Mouse (Mus musculus): ENCODE measurements around the gene Kcmf1.
"Not testable (repeated sequence)": the region's sequence is repeated elsewhere in the genome, so short reads cannot be mapped to it uniquely, and the experiment has no call there.

Kcmf1 gene

GRCm38 (mm10) chr6:72898244-72899200 is 1.3 kb downstream of the Kcmf1 start:
- peak; percentile 79 for DNase-seq (ENCODE audit: low spot score)

DNA sequence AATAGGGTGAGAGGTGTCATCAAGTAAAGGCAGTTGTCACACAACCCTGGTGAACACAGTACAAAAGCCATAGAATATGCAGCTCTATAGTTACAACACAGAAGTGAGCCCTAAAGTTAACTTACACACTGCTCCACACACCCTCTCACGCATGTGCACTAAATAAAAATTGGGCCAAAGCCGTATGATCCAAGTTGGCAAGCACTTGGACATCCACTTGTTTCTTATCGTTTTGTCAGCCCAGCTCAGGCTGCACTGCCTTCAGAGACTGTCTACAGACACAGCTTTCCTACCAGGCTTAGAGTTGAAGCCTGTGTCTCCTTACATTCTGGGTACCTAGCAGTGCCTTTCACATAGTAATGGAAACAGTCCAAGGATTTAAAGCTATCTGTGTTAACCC is 4.8 kb downstream of the Kcmf1 start:
- no peak for DNase-seq (ENCODE audit: low spot score)

DNA sequence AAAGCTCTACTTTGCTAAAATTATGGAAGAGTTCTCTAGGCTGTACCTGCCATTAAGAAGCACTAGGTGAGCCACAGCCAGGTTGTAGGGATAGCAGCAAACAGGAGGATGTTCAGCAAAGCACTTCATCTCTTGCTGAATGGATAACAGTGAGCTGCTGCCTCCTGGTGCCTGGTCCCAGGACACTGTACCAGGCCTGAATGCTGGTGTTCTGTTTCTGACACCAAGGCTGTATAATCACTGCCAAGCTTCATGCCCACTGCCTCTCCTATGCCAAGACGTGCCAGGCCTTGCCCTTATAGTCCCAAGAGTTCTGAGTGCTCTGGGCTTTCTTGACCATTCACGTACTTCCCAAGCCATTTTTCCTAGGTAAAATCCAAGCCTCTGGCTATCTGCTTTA is 8.5 kb downstream of the Kcmf1 start:
- DNase-seq (ENCODE audit: low spot score): no peak

GRCm38 (mm10) chr6:72888655-72889054 is 11.1 kb downstream of the Kcmf1 start:
- no peak for DNase-seq (ENCODE audit: low spot score)

GRCm38 (mm10) chr6:72885268-72885667 is 14.5 kb downstream of the Kcmf1 start:
- no peak for DNase-seq (ENCODE audit: low spot score)

DNA sequence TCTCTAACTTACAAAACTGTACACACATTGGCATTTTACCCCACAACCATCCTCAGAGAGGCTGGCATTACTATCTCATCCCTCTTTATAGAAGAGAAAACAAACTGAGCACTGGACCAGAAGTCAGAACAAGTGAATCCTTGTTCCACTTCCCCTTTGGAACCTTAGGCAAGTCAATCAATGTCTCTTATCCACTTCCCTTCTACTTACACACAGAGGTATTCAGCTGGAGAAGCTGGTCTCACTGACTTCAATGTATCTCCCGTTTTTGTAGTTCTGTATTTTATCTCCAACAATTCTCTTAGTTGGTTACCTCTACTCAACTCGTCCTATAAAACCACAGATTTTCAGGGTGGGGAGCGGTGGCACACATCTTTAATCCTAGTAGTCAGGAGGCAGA is 15.0 kb downstream of the Kcmf1 start:
- no peak for DNase-seq (ENCODE audit: low spot score)

- no peak for DNase-seq (ENCODE audit: low spot score)
Observed at GRCm38 (mm10) chr6:72882661-72883458, 16.9 kb downstream of the Kcmf1 start.

DNA sequence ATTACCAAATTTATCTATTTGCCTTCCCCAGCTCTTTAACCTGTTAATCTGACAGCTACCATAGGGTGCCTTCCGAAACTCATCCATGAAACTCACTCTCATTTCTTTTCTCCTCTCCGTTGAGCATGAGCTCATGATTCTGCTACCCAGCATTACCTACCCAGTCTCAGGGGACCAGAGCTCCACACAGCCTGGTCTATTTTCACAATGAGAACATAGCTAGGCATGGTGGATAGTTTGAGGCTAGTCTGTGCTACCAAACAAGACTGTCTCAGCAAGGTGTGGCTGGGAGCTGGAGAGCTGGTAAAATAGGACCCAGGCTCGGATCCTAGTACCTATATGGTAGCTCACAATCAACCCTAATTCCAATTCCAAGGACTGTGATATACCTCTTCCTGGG is 17.6 kb downstream of the Kcmf1 start:
- DNase-seq (ENCODE audit: low spot score): no peak

- no peak for DNase-seq (ENCODE audit: low spot score)
Observed at GRCm38 (mm10) chr6:72881619-72881979, 18.2 kb downstream of the Kcmf1 start.

DNA sequence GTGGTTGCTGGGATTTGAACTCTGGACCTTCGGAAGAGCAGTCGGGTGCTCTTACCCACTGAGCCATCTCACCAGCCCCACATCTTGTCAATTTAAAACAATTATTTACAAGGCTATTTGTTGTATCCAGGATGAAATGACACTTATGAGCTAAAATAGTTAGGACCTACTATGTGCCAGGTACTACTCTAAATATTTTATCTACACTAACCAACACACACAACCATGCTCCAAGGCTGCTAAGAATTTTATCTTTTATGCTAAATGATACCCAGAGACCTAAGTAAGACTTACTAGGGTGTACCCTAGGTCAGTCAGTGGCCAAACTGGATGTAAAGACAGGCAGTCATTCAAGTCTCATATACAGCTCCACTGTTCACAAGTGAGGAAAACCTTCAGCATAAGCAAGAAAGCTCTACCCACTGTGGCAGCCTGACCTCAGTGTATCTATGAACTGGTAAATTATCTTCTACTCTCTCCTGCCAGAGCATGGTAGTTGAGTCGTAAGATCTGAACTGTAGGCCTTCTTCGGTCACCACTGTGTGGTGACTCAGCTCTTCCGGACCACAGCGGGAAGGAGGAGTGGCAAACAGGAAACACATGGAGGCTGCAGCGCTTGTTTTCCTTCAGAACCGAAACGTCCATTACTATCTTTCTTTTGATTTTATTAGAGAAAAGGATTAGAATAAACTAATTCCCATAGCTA is 18.7 kb downstream of the Kcmf1 start:
- DNase-seq (ENCODE audit: low spot score): no peak

GRCm38 (mm10) chr6:72876629-72877028 is 23.1 kb downstream of the Kcmf1 start:
- DNase-seq (ENCODE audit: low spot score): no peak

- peak; percentile 48 for DNase-seq (ENCODE audit: low spot score)
Observed at GRCm38 (mm10) chr6:72873338-72873737, 26.4 kb downstream of the Kcmf1 start.

GRCm38 (mm10) chr6:72872276-72872675 is 27.5 kb downstream of the Kcmf1 start:
- DNase-seq (ENCODE audit: low spot score): no peak

- no peak for DNase-seq (ENCODE audit: low spot score)
Observed at GRCm38 (mm10) chr6:72869601-72870000, 30.2 kb downstream of the Kcmf1 start.

DNA sequence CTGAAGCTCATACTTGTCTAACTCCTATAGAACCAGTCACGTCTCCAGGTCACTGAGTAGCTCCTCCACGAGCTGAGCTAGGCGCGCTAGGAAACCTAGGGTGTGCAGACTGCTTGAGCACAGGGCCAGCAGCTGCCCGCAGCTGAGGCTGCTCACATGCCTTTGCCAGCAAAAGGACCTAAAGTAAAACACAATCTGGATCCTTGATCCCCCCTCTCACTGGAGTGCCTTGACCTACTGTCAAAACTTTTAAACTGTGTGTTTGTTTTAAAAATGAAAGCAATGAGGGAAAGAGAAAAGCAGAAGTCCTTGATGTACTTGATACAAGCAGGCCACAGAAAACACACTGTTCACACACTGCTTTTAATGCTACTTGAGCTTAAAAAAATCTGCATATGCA is 31.1 kb downstream of the Kcmf1 start:
- no peak for DNase-seq (ENCODE audit: low spot score)

DNA sequence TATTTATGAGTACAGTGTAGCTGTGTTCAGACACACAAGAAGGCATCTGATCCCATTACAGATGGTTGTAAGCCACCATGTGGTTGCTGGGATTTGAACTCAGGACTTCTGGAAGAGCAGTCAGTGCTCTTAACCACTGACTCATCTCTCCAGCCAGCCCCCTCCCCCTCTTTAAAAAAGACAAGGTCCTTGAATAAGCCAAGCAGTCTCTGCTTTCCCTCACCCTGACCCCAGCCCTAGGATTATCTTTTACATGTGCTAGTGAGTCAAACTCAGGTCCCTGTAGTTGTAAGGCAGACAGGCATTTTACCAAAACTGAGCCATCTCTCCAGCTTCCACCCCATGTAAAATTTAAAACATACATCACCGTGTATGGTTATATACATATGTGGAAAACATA is 32.0 kb downstream of the Kcmf1 start:
- no peak for DNase-seq (ENCODE audit: low spot score)

GRCm38 (mm10) chr6:72866232-72866631 is 33.5 kb downstream of the Kcmf1 start:
- no peak for DNase-seq (ENCODE audit: low spot score)

- not testable (repeated sequence) for DNase-seq (ENCODE audit: low spot score)
Observed at GRCm38 (mm10) chr6:72862686-72863085, 37.1 kb downstream of the Kcmf1 start.

DNA sequence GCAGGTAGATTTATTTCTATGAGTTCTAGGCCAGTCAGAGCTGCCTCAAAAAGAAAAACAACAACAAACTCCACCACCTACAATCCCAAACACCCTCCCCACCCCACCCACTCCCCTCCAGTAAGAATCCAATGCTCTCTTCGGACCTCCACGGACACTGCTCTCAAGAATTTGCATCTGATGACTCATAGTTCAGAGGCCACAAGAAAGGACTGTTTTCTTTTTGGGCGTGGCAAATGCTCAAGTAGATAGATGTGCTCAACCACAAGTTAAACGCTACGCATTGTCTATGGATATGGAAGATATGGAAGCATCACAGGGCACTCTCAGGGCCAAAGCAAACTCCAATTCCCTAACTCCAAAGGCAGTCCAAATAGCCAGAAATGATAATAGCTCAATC is 45.5 kb downstream of the Kcmf1 start:
- DNase-seq (ENCODE audit: low spot score): no peak

DNA sequence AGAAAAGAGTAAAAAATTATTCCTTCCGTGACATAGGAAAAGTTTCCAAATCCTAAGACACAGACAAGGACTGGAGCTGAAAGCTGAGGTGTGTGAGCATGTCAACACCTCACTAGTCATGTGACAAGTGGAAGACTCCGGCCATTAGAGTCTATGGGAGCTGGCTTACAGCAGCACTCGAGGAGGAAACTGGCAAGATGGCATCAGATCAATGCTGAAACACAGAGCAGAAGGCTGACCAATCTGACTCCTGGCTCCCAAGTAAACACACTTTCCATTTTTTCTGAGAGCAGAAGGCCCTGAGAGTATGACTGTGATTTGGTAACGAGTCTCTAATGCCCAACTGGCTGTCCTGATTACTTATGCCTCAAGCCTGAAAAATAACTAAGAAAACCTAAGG is 47.6 kb downstream of the Kcmf1 start:
- no peak for DNase-seq (ENCODE audit: low spot score)

DNA sequence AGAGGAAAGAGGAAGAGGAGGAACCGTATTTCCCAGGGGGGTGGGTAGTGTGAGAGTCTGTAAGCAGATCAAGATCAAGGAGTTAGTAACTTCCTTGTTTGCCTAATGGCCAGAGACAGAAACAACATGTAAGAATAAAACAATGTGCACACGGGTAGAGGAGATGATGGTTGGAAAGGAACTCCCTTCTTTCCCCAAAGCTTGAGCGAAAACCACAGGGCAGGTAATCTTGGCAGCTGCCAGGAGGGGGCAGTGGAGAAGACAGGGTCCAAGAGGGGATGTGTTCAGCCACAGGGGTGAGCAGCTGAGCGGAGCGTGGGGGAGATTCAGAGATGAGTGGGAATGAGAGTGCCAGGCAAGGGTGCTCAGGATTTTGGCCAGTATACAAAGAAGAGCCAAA is 48.1 kb downstream of the Kcmf1 start:
- DNase-seq (ENCODE audit: low spot score): peak; percentile 56

- no peak for DNase-seq (ENCODE audit: low spot score)
Observed at GRCm38 (mm10) chr6:72841986-72842502, 57.7 kb downstream of the Kcmf1 start.

Data from testis, postnatal 10 days (tissue).